Mouse (Mus musculus): ENCODE measurements around the gene Rdh16f2.

- TF ChIP-seq GATA1 (IDR thresholded peaks at IDR 0.05; ENCODE audit: borderline replicate concordance, low read length) (no peak), FLI1 (IDR thresholded peaks at IDR 0.05; ENCODE audit: low read length) (no peak)
Observed at GRCm38 (mm10) chr10:127835292-127835691, 31.0 kb upstream of the Rdh16f2 start.
